Mouse (Mus musculus) hindbrain, embryonic 16.5 days (tissue): ENCODE results near the gene Zfyve21. TPM values are rescaled to one million over a fixed set of nuclear protein-coding genes. Genes with fewer than 3 reads are reported as not detected.
A peak's percentile ranks its signal among the peaks of the same experiment; 100 is the strongest.

ENCODE experiments used
- ATAC-seq: fragments of 200-750 bp; cut with Nextera tagmentation; 2 replicates; pipeline ENCODE4 v1.8.0; 2017; ENCODE audit warnings: moderate TSS enrichment, moderate library complexity
- H3K27ac ChIP-seq: fragments of 300-500 bp; sonication (generic); 2 replicates; pipeline ENCODE4 v1.5.1; 2014; ENCODE audit warnings: low read depth, mild to moderate bottlenecking, control low read depth, low read length, moderate library complexity
- H3K27me3 ChIP-seq: fragments of 300-500 bp; sonication (generic); replicated peaks from 2 replicates; pipeline ENCODE4 v1.6.1; 2014; ENCODE audit warnings: low read length; ENCODE audit not compliant: control insufficient read depth, insufficient read depth
- H3K36me3 ChIP-seq: fragments of 300-500 bp; sonication (generic); 2 replicates; pipeline ENCODE4 v1.6.1; 2014; ENCODE audit warnings: mild to moderate bottlenecking, low read length, moderate library complexity, mixed read lengths; ENCODE audit not compliant: control insufficient read depth, insufficient read depth
- H3K4me1 ChIP-seq: fragments of 300-500 bp; sonication (generic); 2 replicates; pipeline ENCODE4 v1.6.1; 2014; ENCODE audit warnings: low read depth, low read length; ENCODE audit not compliant: control insufficient read depth, insufficient read depth
- H3K4me2 ChIP-seq: fragments of 300-500 bp; sonication (generic); 2 replicates; pipeline ENCODE4 v1.6.1; 2014; ENCODE audit warnings: mild to moderate bottlenecking, low read length, control low read depth, moderate library complexity
- H3K4me3 ChIP-seq: fragments of 300-500 bp; sonication (generic); 2 replicates; pipeline ENCODE4 v1.5.1; 2014; ENCODE audit warnings: mild to moderate bottlenecking, low read length, control low read depth, moderate library complexity
- H3K9ac ChIP-seq: fragments of 300-500 bp; sonication (generic); 2 replicates; pipeline ENCODE4 v1.6.1; 2014; ENCODE audit warnings: low read depth, mild to moderate bottlenecking, control low read depth, low read length, moderate library complexity
- H3K9me3 ChIP-seq: fragments of 300-500 bp; sonication (generic); 2 replicates; pipeline ENCODE4 v1.6.1; 2014; ENCODE audit warnings: mild to moderate bottlenecking, low read length, moderate library complexity; ENCODE audit not compliant: control insufficient read depth
- WGBS: fragments of 180-500 bp; shearing (Covaris S2); extraction: QIAGEN DNeasy Blood & Tissue Kit; methylation state at CpG from one replicate; pipeline ENCODE4 v1.1.7; 2014; 5-methylcytosine and 5-hydroxymethylcytosine counted together
- polyA plus RNA-seq: library from polyadenylated mRNA; unstranded; fragments of >200 nt; fragmentation: Nextera tagmentation; extraction: Ambion mirVana; gene quantifications from 2 replicates; pipeline ENCODE4 v1.2.1, GENCODE M21; 2015

Zfyve21 gene
- 44.7 and 46.9 TPM in 2 replicates for polyA plus RNA-seq

DNA sequence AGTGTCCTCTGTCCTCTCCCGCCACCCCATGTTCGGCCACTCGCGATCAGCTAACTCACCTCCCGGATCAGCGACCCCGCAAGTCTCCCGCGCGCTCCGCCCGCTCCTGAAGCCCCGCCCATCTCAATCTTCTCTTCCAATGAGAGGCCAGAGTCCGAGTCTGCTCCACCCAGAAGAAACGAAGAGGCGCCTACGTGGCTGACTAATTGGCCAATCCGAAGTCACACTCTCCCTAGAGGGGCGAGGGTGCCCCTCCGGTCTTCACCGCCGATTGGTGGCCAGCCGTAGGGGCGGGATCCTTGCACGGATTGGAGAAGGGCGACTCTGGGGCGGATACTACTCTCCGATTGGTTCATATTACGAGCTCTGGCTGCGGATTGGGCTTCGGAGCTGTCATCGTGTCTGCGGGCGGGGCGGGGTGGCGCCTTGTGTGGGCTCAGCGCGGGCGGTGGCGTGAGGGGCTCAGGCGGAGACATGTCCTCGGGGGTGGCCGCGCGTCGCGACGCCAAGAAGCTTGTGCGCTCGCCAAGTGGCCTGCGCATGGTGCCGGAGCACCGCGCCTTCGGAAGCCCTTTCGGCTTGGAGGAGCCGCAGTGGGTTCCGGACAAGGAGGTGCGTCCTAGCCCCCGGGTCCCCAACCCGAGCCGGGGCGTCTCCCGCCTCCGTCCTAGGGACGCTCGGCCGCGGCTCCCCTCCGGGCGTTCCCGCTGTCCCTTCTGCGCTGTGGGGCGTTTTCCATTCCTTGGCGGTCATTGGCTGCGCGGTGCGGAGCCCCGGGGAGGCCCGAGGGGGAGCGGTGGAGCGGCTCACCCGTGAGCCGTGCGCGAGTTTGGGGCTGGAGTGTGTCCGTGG, at the start of gene Zfyve21, which contains the start of gene Xrcc3:
Zfyve21 (plus strand) TSS at position 405 of the 852 bp plus-strand sequence.
Xrcc3 (minus strand) TSS at position 108 of the 852 bp plus-strand sequence.
- Histone ChIP-seq H3K4me3 (peak within 1 kb of the TSS; percentile 77), H3K27me3 (no peaks in the 10 kb centered on the region), H3K9me3 (no peaks in the 10 kb centered on the region), H3K27ac (peak within 1 kb of the TSS; percentile 82), H3K36me3 (no peaks in the 10 kb centered on the region), H3K4me2 (peak within 1 kb of the TSS; percentile 93), H3K4me1 (peaks cover 26% of the 10 kb centered on the region), H3K9ac (peak within 1 kb of the TSS; percentile 77)
- WGBS: under 1% methylated on average over 82 of the region's 87 CpGs
- ATAC-seq: peak; percentile 99

DNA sequence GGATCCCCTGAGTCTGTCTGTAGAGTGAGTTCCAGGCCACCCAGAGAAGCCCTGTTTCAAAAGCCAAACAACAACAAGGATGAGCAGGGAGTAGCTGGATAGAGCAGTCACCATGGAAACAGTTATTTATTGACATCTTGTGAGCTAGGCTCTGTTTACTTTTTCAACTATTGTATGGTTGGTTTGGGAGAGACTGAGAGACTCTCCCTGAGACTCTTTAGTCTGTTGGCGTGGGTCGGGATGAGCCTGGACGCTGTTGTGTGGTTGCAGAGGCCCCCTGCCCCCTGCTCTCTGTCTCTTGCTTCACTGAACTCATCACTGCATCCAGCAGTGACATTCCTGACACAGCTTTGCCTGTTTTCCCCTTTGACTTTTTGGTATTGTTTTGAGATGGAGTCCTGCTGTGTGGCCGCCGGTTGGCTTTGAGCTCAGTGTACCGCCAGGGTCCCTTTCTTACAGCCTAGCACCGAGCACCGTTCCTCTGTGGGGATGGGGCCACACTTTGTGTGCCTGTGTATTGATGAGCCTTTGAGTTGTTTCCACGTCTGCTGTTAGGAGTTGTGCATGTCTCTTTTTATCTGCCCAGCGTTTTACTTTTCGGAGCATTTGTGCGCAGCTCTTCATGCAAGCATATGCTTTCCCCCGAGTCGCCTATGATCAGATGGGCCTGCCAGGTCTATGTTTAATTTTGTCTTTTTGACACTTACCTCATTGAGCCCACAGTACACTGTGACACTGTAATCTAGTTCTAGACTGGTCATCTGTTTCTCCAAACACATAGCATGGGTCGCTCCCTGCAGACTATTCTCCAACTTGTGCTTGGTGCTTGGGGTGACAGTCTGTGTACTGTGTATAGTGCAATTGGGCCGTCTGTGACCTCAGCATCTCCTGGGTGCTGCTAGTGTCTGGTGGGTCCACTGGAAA, 47.4 kb upstream of the Zfyve21 start:
- H3K4me3 ChIP-seq: no peak overlapping the region
- H3K9me3 ChIP-seq: no peaks in the 10 kb centered on the region
- H3K36me3 ChIP-seq: no peaks in the 10 kb centered on the region
- no peak overlapping the region for H3K9ac ChIP-seq
- WGBS: 18% methylated on average over 16 of the region's 16 CpGs
- H3K4me2 ChIP-seq: peak overlapping the region; percentile 16; the same call in 1 of the 2 replicates
- no peaks in the 10 kb centered on the region for H3K27me3 ChIP-seq
- no peak overlapping the region for H3K27ac ChIP-seq
- H3K4me1 ChIP-seq: peaks cover 29% of the 10 kb centered on the region
- ATAC-seq: no peak

DNA sequence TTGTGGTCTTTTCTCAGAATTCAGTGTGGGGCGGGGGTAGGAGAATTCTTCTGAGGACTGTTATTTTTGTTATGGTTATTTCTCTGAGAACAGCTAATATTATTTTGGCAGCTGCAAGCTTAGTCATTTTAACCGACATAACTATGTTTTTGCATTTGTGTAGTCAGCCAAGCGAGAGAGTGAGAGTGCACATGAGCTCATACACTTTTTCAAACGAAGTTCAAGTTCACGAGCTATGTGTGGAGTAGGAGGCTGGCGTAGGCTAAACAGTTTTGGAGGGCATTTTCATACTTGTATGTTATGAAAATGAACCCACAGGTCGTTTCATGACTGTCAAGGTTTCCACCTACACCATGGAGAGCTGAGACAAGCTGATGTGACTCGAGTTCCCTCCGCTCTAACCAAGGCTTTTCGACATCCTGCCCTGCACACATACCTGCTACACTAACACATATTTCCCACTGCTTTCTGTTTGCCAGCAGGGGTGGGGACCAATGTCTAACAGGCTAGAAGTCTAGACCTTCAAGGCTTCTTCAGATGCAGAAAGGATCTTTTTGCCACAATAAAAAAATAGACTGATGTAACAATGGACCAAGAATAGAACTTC, 45.5 kb upstream of the Zfyve21 start:
- no peak for ATAC-seq
- no peak overlapping the region for H3K4me3 ChIP-seq
- H3K36me3 ChIP-seq: peaks cover 9% of the 10 kb centered on the region
- 91% methylated on average over 10 of the region's 10 CpGs for WGBS
- no peaks in the 10 kb centered on the region for H3K9me3 ChIP-seq
- no peaks in the 10 kb centered on the region for H3K27me3 ChIP-seq
- no peak overlapping the region for H3K9ac ChIP-seq
- peaks cover 21% of the 10 kb centered on the region for H3K4me1 ChIP-seq
- H3K27ac ChIP-seq: no peak overlapping the region
- no peak overlapping the region for H3K4me2 ChIP-seq

DNA sequence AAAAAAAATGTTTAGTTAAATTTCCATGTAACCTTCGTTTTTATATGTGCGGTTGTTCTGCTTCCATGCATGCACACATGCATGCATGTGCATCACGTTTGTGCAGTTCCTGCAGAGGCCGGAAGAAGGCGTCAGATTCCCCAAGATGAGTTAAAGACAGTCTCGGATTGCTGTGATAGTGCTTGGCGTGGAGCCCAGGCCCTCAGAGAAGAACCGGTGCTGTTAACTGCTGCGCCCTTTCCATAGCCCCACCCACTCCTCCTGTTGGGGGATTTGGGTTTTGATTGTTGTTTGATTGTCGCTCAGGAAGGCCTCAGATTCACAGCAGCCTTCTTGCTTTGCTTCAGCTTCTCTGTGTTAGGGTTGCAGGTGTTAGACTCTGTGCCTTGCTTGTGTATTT, 44.7 kb upstream of the Zfyve21 start:
- H3K9ac ChIP-seq: no peak overlapping the region
- 32% methylated on average over 10 of the region's 10 CpGs for WGBS
- no peaks in the 10 kb centered on the region for H3K27me3 ChIP-seq
- peaks cover 21% of the 10 kb centered on the region for H3K4me1 ChIP-seq
- no peak overlapping the region for H3K4me2 ChIP-seq
- peaks cover 17% of the 10 kb centered on the region for H3K36me3 ChIP-seq
- no peak overlapping the region for H3K4me3 ChIP-seq
- ATAC-seq: peak; percentile 40; the same call in 1 of the 2 replicates
- peak overlapping the region; percentile 46; the same call in 1 of the 2 replicates for H3K27ac ChIP-seq
- H3K9me3 ChIP-seq: no peaks in the 10 kb centered on the region

DNA sequence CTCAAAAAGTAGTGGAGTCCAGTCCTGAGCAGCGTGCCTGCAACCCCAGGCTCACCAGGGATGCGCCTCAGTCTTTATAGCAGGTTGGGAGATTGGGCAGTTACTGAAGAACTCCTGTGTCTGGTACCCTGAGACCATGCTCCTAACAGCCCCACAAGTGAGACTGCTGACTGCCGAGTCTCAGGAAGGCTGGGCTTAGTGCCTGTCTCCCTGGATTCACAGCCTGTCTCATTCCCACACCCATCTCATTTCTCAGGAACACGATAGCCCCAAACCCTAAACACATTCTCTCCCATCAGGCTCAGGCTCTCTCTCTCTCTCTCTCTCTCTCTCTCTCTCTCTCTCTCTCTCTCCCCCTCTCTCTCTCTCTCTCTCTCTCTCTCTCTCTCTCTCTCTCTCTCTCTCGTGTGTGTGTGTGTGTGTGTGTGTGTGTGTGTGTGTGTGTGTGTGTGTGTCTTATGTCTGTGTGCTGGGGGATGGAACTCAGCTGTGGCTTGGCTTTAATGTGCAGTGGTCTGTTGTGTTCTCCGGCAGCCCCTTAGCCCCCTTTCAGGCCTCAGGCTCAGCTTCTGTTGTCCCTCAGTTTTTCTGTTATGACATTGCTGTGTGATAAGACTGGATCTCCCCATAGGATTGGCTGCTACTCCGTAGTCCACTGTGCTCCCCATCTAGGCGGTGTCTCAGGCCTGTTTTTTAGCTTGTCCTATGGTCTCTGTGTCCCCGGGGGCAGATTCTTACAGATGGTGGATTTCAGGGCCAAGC, 44.0 kb upstream of the Zfyve21 start:
- ATAC-seq: no peak
- peaks cover 21% of the 10 kb centered on the region for H3K4me1 ChIP-seq
- H3K9ac ChIP-seq: no peak overlapping the region
- H3K4me3 ChIP-seq: no peak overlapping the region
- peak overlapping the region; percentile 46; the same call in 1 of the 2 replicates for H3K27ac ChIP-seq
- no peaks in the 10 kb centered on the region for H3K9me3 ChIP-seq
- WGBS: 49% methylated on average over 9 of the region's 9 CpGs
- H3K27me3 ChIP-seq: no peaks in the 10 kb centered on the region
- H3K36me3 ChIP-seq: peaks cover 17% of the 10 kb centered on the region
- no peak overlapping the region for H3K4me2 ChIP-seq

DNA sequence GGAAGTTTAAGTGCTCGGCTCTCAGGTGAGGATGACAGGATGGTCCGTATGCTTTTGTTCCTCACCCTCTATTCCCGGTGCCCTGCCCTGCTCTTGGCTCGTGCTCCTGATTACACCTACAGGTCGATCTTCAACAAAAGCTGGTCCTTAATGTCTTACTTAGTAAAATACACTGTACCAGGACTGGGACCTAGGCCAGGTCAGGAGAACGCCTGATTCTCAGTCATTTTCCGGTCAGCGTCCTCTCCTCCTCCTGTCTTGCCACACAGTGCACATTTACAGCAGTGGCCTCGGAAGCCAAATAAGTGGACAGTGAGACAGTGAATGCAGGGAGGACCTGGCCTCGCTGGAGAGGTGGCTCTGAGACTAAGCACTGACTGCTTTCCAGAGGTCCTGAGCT, 43.3 kb upstream of the Zfyve21 start:
- no peak overlapping the region for H3K4me3 ChIP-seq
- WGBS: 89% methylated on average over 10 of the region's 10 CpGs
- H3K4me2 ChIP-seq: no peak overlapping the region
- H3K9ac ChIP-seq: no peak overlapping the region
- ATAC-seq: no peak
- no peaks in the 10 kb centered on the region for H3K9me3 ChIP-seq
- peaks cover 19% of the 10 kb centered on the region for H3K4me1 ChIP-seq
- H3K27ac ChIP-seq: no peak overlapping the region
- peaks cover 17% of the 10 kb centered on the region for H3K36me3 ChIP-seq
- H3K27me3 ChIP-seq: no peaks in the 10 kb centered on the region

DNA sequence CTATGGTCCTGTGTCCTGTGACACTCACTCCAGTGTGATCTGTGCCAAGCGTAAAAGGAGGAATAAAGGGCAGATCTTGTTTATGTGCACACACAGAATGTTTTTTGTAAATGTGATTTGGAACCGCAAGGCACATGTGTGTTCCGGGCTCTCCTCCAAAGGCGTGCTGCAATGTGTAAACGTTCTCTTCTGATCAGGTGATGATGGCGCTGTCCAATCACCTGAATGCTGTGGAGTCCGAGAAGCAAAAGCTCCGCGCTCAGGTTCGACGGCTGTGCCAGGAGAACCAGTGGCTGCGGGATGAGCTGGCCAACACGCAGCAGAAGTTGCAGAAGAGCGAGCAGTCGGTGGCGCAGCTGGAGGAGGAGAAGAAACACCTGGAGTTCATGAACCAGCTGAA, 39.8 kb upstream of the Zfyve21 start:
- WGBS: 92% methylated on average over 16 of the region's 16 CpGs
- no peak overlapping the region for H3K4me3 ChIP-seq
- ATAC-seq: no peak
- H3K9me3 ChIP-seq: no peaks in the 10 kb centered on the region
- H3K9ac ChIP-seq: no peak overlapping the region
- H3K4me1 ChIP-seq: peaks cover 7% of the 10 kb centered on the region
- H3K4me2 ChIP-seq: no peak overlapping the region
- H3K27ac ChIP-seq: no peak overlapping the region
- no peaks in the 10 kb centered on the region for H3K27me3 ChIP-seq
- peaks cover 47% of the 10 kb centered on the region for H3K36me3 ChIP-seq

DNA sequence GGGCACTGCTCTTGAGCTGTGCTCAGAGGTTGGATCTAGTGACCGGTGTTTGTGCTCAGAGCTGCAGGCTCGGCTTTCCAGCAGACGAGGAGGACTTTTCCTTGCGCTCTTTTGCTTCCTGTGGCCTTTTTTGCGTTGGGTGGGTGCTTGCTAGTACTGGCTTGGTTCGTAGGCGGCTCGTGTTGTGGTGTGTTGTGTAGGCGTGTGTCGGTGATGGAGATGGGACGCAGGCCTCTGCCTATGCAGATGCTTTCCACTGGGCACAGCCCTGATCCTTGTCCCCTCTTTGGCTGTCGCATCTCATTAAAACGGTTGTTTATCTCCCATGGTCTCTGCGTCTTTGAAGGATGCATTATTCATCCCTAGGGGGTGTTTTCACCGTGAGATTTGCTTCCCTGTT, 39.1 kb upstream of the Zfyve21 start:
- H3K4me2 ChIP-seq: no peak overlapping the region
- no peak overlapping the region for H3K9ac ChIP-seq
- H3K27me3 ChIP-seq: no peaks in the 10 kb centered on the region
- no peak overlapping the region for H3K27ac ChIP-seq
- H3K4me3 ChIP-seq: no peak overlapping the region
- H3K36me3 ChIP-seq: peaks cover 53% of the 10 kb centered on the region
- WGBS: 60% methylated on average over 15 of the region's 15 CpGs
- peaks cover under 1% of the 10 kb centered on the region; the same call in 1 of the 2 replicates for H3K4me1 ChIP-seq
- no peak for ATAC-seq
- H3K9me3 ChIP-seq: no peaks in the 10 kb centered on the region
